Mouse (Mus musculus): ENCODE results near the gene Rnase10. TPM values are rescaled to one million over a fixed set of nuclear protein-coding genes. Genes with fewer than 3 reads are reported as not detected.

Rnase10 gene
- polyA plus RNA-seq, 1 experiment from 2014 or later = 0.33 TPM

- Histone ChIP-seq H3K4me1 (replicated peaks) (no peaks in the 10 kb centered on the region), H3K27ac (no peak overlapping the region), H3K9ac (no peak overlapping the region), H3K4me3 (replicated peaks) (no peak overlapping the region), H3K9me3 (no peaks in the 10 kb centered on the region), H3K36me3 (no peaks in the 10 kb centered on the region), H3K4me2 (replicated peaks) (no peak overlapping the region), H3K27me3 (replicated peaks) (no peaks in the 10 kb centered on the region)
- ATAC-seq = no peak
- WGBS = 77% methylated on average over 1 of the region's 1 CpGs
Measured at GRCm38 (mm10) chr14:51024820-51025219, 17.3 kb downstream of the Rnase10 start.

GRCm38 (mm10) chr14:51026391-51027133 lies 19.0 kb downstream of the Rnase10 start:
- H3K9ac ChIP-seq = no peak overlapping the region
- no peaks in the 10 kb centered on the region for H3K9me3 ChIP-seq
- H3K27me3 ChIP-seq (replicated peaks) = no peaks in the 10 kb centered on the region
- no peak overlapping the region for H3K4me2 ChIP-seq (replicated peaks)
- H3K4me1 ChIP-seq (replicated peaks) = no peaks in the 10 kb centered on the region
- 32% methylated on average over 5 of the region's 5 CpGs for WGBS
- H3K27ac ChIP-seq = no peak overlapping the region
- ATAC-seq = peak; percentile 81
- no peak overlapping the region for H3K4me3 ChIP-seq (replicated peaks)
- H3K36me3 ChIP-seq = no peaks in the 10 kb centered on the region

GRCm38 (mm10) chr14:51027387-51028155 lies 20.0 kb downstream of the Rnase10 start:
- ATAC-seq = no peak
- no peak overlapping the region for H3K4me3 ChIP-seq (replicated peaks)
- no peak overlapping the region for H3K9ac ChIP-seq
- H3K36me3 ChIP-seq = no peaks in the 10 kb centered on the region
- H3K4me2 ChIP-seq (replicated peaks) = no peak overlapping the region
- 60% methylated on average over 3 of the region's 3 CpGs for WGBS
- no peaks in the 10 kb centered on the region for H3K9me3 ChIP-seq
- H3K4me1 ChIP-seq (replicated peaks) = no peaks in the 10 kb centered on the region
- H3K27me3 ChIP-seq (replicated peaks) = no peaks in the 10 kb centered on the region
- no peak overlapping the region for H3K27ac ChIP-seq

GRCm38 (mm10) chr14:51035206-51035605 lies 27.7 kb downstream of the Rnase10 start:
- WGBS = 47% methylated on average over 1 of the region's 1 CpGs
- H3K9ac ChIP-seq = no peak overlapping the region
- H3K4me2 ChIP-seq (replicated peaks) = no peak overlapping the region
- no peaks in the 10 kb centered on the region for H3K36me3 ChIP-seq
- ATAC-seq = no peak
- H3K9me3 ChIP-seq = no peaks in the 10 kb centered on the region
- no peaks in the 10 kb centered on the region for H3K4me1 ChIP-seq (replicated peaks)
- H3K27me3 ChIP-seq (replicated peaks) = no peaks in the 10 kb centered on the region
- H3K27ac ChIP-seq = no peak overlapping the region
- no peak overlapping the region for H3K4me3 ChIP-seq (replicated peaks)

GRCm38 (mm10) chr14:51036214-51036613 lies 28.7 kb downstream of the Rnase10 start:
- WGBS = 80% methylated on average over 4 of the region's 4 CpGs
- ATAC-seq = no peak
- H3K27me3 ChIP-seq (replicated peaks) = no peaks in the 10 kb centered on the region
- H3K9me3 ChIP-seq = no peaks in the 10 kb centered on the region
- no peak overlapping the region for H3K9ac ChIP-seq
- no peaks in the 10 kb centered on the region for H3K36me3 ChIP-seq
- no peak overlapping the region for H3K27ac ChIP-seq
- H3K4me2 ChIP-seq (replicated peaks) = no peak overlapping the region
- no peaks in the 10 kb centered on the region for H3K4me1 ChIP-seq (replicated peaks)
- no peak overlapping the region for H3K4me3 ChIP-seq (replicated peaks)

- no peak for ATAC-seq
- H3K9me3 ChIP-seq = no peaks in the 10 kb centered on the region
- no peak within 1 kb of the TSS for H3K9ac ChIP-seq
- no peak within 1 kb of the TSS for H3K4me3 ChIP-seq (replicated peaks)
- no peaks in the 10 kb centered on the region for H3K27me3 ChIP-seq (replicated peaks)
- WGBS = 82% methylated on average over 6 of the region's 6 CpGs
- no peaks in the 10 kb centered on the region for H3K36me3 ChIP-seq
- no peaks in the 10 kb centered on the region for H3K4me1 ChIP-seq (replicated peaks)
- no peak within 1 kb of the TSS for H3K27ac ChIP-seq
- H3K4me2 ChIP-seq (replicated peaks) = no peak within 1 kb of the TSS
Measured at GRCm38 (mm10) chr14:51041769-51042168, 34.2 kb downstream of the Rnase10 start, which contains the start of gene Rnase9. TSS of gene Rnase9 (minus strand) at chr14:51041869.

GRCm38 (mm10) chr14:51047846-51048245 lies 40.3 kb downstream of the Rnase10 start:
- no peak for ATAC-seq
- H3K27ac ChIP-seq = no peak overlapping the region
- no peaks in the 10 kb centered on the region for H3K9me3 ChIP-seq
- WGBS = 25% methylated on average over 5 of the region's 5 CpGs
- H3K4me3 ChIP-seq (replicated peaks) = no peak overlapping the region
- H3K9ac ChIP-seq = no peak overlapping the region
- no peaks in the 10 kb centered on the region for H3K36me3 ChIP-seq
- no peak overlapping the region for H3K4me2 ChIP-seq (replicated peaks)
- no peaks in the 10 kb centered on the region for H3K27me3 ChIP-seq (replicated peaks)
- H3K4me1 ChIP-seq (replicated peaks) = no peaks in the 10 kb centered on the region

GRCm38 (mm10) chr14:51050063-51050462 lies 42.5 kb downstream of the Rnase10 start, which contains the start of gene Rnase11:
TSS of gene Rnase11 (minus strand) at chr14:51050163.
- no peak within 1 kb of the TSS for H3K27ac ChIP-seq
- H3K36me3 ChIP-seq = no peaks in the 10 kb centered on the region
- H3K4me3 ChIP-seq (replicated peaks) = no peak within 1 kb of the TSS
- H3K4me2 ChIP-seq (replicated peaks) = no peak within 1 kb of the TSS
- ATAC-seq = no peak
- no peaks in the 10 kb centered on the region for H3K9me3 ChIP-seq
- 83% methylated on average over 2 of the region's 2 CpGs for WGBS
- no peaks in the 10 kb centered on the region for H3K27me3 ChIP-seq (replicated peaks)
- no peaks in the 10 kb centered on the region for H3K4me1 ChIP-seq (replicated peaks)
- no peak within 1 kb of the TSS for H3K9ac ChIP-seq

- no peak for ATAC-seq
- H3K27me3 ChIP-seq (replicated peaks) = no peaks in the 10 kb centered on the region
- no peak overlapping the region for H3K27ac ChIP-seq
Measured at GRCm38 (mm10) chr14:51051941-51052340, 44.4 kb downstream of the Rnase10 start.

GRCm38 (mm10) chr14:51053176-51053575 lies 45.6 kb downstream of the Rnase10 start:
- Histone ChIP-seq H3K9ac (no peak overlapping the region), H3K36me3 (no peaks in the 10 kb centered on the region), H3K4me1 (replicated peaks) (0 out of 2 replicates have a peak, but pooled peaks cover 4% of the 10 kb centered on the region), H3K4me2 (replicated peaks) (no peak overlapping the region), H3K27me3 (replicated peaks) (no peaks in the 10 kb centered on the region), H3K9me3 (no peaks in the 10 kb centered on the region), H3K27ac (no peak overlapping the region), H3K4me3 (replicated peaks) (no peak overlapping the region)
- 64% methylated on average over 5 of the region's 5 CpGs for WGBS
- no peak for ATAC-seq

More at GRCm38 (mm10) chr14:51051941-51052340, 44.4 kb downstream of the Rnase10 start:
- H3K4me2 ChIP-seq (replicated peaks) = no peak overlapping the region
- H3K4me3 ChIP-seq (replicated peaks) = no peak overlapping the region
- H3K9ac ChIP-seq = no peak overlapping the region
- H3K9me3 ChIP-seq = no peaks in the 10 kb centered on the region
- H3K4me1 ChIP-seq (replicated peaks) = no peaks in the 10 kb centered on the region
- no peaks in the 10 kb centered on the region for H3K36me3 ChIP-seq
- WGBS = 56% methylated on average over 5 of the region's 5 CpGs

GRCm38 (mm10) chr14:51054243-51055237 lies 47.0 kb downstream of the Rnase10 start:
- Histone ChIP-seq H3K27ac (no peak overlapping the region), H3K4me3 (replicated peaks) (no peak overlapping the region), H3K4me2 (replicated peaks) (no peak overlapping the region), H3K4me1 (replicated peaks) (0 out of 2 replicates have a peak, but pooled peaks cover 4% of the 10 kb centered on the region), H3K9me3 (no peaks in the 10 kb centered on the region), H3K9ac (no peak overlapping the region), H3K36me3 (no peaks in the 10 kb centered on the region), H3K27me3 (replicated peaks) (no peaks in the 10 kb centered on the region)
- ATAC-seq = no peak
- WGBS = 65% methylated on average over 13 of the region's 13 CpGs

Data from intestine, embryonic 15.5 days (tissue).